Mouse (Mus musculus): Measurements from ENCODE around the gene Plekhh2. TPM values are rescaled to one million over a fixed set of nuclear protein-coding genes. Genes with fewer than 3 reads are reported as not detected.

Plekhh2 gene
- polyA plus RNA-seq, 1 experiment from 2014 or later, result 0.31 TPM

DNA sequence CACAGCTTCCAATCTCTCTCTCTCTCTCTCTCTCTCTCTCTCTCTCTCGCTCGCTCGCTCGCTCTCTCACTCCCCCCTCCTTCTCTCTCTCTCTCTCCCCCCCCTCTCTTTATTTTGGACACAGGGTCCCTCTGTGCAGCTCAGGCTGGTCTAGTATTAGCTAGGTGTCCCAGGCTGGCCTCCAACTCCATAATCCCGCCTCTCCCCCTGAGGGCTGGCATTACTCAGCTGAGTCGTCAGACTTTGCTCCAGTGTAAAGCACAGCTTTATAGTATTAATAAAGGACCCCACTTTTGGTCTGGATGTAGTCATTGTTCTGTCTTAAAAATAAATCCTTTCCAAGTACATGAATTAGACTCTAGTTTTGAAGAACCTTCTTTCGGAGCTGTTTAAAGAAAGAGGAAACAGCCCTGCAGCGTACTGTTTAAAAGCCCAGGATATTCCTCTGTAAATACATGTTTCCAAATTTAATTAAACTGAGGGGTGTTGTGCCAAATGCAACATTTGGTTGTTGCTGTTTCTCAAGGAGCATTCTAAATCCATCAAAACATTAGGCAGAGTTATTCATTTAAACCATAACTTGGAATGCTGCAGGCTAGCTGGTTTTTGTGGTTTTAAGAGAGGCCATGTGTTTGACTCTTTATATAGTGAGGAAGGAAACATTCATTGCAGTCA lies 70.2 kb downstream of the Plekhh2 start:
- ATAC-seq (no peak), DNase-seq (no peak)
- TF ChIP-seq EP300 (IDR thresholded peaks at IDR 0.05; ENCODE audit: low read depth) (no peak), CTCF (IDR thresholded peaks at IDR 0.05; ENCODE audit: low read depth) (no peak)
- Histone ChIP-seq H3K27ac (ENCODE audit: low read depth) (no peak overlapping the region), H3K27me3 (ENCODE audit: insufficient read depth, low read length) (no peaks in the 10 kb centered on the region), H3K9me3 (ENCODE audit: low read length) (no peaks in the 10 kb centered on the region), H3K4me2 (ENCODE audit: low read depth, low read length) (no peak overlapping the region), H3K4me1 (ENCODE audit: insufficient read depth) (no peaks in the 10 kb centered on the region), H3K9ac (replicated peaks) (no peak overlapping the region), H3K4me3 (ENCODE audit: low read depth, low read length) (no peak overlapping the region), H3K36me3 (replicated peaks; ENCODE audit: insufficient read depth, low read length) (no peaks in the 10 kb centered on the region)
- 65% methylated on average over 8 of the region's 8 CpGs for WGBS (ENCODE audit: insufficient replicate concordance)

DNA sequence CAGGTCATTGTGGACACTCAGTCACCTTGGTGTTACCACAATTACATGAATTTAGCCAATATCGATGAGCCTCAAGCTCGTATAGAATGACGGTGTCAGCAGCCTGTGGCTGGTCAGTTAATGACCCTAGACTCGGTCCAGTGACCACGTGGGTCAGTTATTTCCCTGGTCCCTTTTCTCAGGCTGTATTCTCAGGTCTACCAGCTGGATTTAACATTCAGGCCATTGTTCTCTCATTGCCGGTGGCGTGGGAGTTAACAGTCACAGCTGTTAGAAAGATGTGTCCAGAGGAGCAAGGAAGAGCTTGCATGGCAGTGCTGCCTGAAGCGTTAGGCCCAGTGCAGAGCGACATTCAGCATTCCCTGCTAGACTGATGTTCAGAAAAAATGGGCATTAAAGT lies 72.4 kb downstream of the Plekhh2 start:
- H3K9ac ChIP-seq (replicated peaks), result no peak overlapping the region
- no peak for TF ChIP-seq EP300 (IDR thresholded peaks at IDR 0.05; ENCODE audit: low read depth)
- no peak for TF ChIP-seq CTCF (IDR thresholded peaks at IDR 0.05; ENCODE audit: low read depth)
- no peak for DNase-seq
- WGBS (ENCODE audit: insufficient replicate concordance), result 80% methylated on average over 9 of the region's 9 CpGs
- no peaks in the 10 kb centered on the region for H3K36me3 ChIP-seq (replicated peaks; ENCODE audit: insufficient read depth, low read length)
- H3K9me3 ChIP-seq (ENCODE audit: low read length), result no peaks in the 10 kb centered on the region
- H3K4me3 ChIP-seq (ENCODE audit: low read depth, low read length), result no peak overlapping the region
- no peak overlapping the region for H3K27ac ChIP-seq (ENCODE audit: low read depth)
- H3K27me3 ChIP-seq (ENCODE audit: insufficient read depth, low read length), result no peaks in the 10 kb centered on the region
- no peak overlapping the region for H3K4me2 ChIP-seq (ENCODE audit: low read depth, low read length)
- no peaks in the 10 kb centered on the region for H3K4me1 ChIP-seq (ENCODE audit: insufficient read depth)
- no peak for ATAC-seq

DNA sequence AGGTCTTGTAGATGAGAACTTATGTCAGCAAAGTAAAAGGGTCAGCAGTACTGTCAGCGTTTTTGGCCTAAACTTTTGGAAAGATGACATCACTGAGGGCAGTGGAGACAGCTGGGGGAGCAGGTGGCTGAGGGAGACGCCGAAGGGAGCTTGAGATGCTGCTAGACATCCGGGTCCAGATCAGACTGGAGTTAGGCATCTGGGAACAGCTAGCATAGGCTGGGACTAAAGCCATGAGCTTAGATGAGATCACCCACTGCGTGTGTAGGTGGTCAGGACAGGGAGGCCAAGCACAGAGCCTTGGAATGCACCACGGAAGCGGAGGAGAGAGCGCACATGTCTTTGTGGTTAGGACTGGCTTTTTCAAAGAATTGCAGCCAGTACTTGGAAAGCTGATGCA lies 73.4 kb downstream of the Plekhh2 start:
- 71% methylated on average over 8 of the region's 8 CpGs for WGBS (ENCODE audit: insufficient replicate concordance)
- Histone ChIP-seq H3K27ac (ENCODE audit: low read depth) (no peak overlapping the region), H3K4me1 (ENCODE audit: insufficient read depth) (no peaks in the 10 kb centered on the region), H3K9ac (replicated peaks) (no peak overlapping the region), H3K4me3 (ENCODE audit: low read depth, low read length) (no peak overlapping the region), H3K9me3 (ENCODE audit: low read length) (no peaks in the 10 kb centered on the region), H3K27me3 (ENCODE audit: insufficient read depth, low read length) (no peaks in the 10 kb centered on the region), H3K4me2 (ENCODE audit: low read depth, low read length) (no peak overlapping the region), H3K36me3 (replicated peaks; ENCODE audit: insufficient read depth, low read length) (no peaks in the 10 kb centered on the region)
- TF ChIP-seq EP300 (IDR thresholded peaks at IDR 0.05; ENCODE audit: low read depth), result no peak
- no peak for TF ChIP-seq CTCF (IDR thresholded peaks at IDR 0.05; ENCODE audit: low read depth)
- ATAC-seq, result no peak
- DNase-seq, result no peak

DNA sequence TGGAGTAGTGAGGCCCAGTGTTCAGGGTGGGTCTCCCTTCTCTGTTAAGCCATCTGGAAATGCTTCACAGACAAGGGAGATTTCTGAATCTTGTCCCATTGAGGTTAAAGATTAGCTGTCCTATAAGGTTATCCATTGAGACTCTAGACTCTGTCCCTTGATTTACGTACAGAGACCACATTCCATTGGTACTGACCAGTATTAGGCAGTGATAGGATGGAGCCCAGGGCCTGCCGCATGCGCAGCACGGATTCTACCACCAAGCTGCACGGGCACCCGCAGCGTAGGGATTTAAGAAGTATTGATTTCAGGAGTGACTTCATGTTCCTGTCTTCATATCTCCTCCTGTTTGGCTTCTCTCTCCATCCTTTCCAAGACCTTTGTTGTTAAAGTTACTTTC lies 78.4 kb downstream of the Plekhh2 start:
- H3K4me3 ChIP-seq (ENCODE audit: low read depth, low read length), result no peak overlapping the region
- no peak for ATAC-seq
- no peak overlapping the region for H3K9ac ChIP-seq (replicated peaks)
- no peak for DNase-seq
- H3K36me3 ChIP-seq (replicated peaks; ENCODE audit: insufficient read depth, low read length), result no peaks in the 10 kb centered on the region
- H3K27ac ChIP-seq (ENCODE audit: low read depth), result no peak overlapping the region
- 92% methylated on average over 7 of the region's 7 CpGs for WGBS (ENCODE audit: insufficient replicate concordance)
- TF ChIP-seq EP300 (IDR thresholded peaks at IDR 0.05; ENCODE audit: low read depth), result no peak
- no peak overlapping the region for H3K4me2 ChIP-seq (ENCODE audit: low read depth, low read length)
- no peaks in the 10 kb centered on the region for H3K27me3 ChIP-seq (ENCODE audit: insufficient read depth, low read length)
- no peaks in the 10 kb centered on the region for H3K4me1 ChIP-seq (ENCODE audit: insufficient read depth)
- H3K9me3 ChIP-seq (ENCODE audit: low read length), result no peaks in the 10 kb centered on the region

DNA sequence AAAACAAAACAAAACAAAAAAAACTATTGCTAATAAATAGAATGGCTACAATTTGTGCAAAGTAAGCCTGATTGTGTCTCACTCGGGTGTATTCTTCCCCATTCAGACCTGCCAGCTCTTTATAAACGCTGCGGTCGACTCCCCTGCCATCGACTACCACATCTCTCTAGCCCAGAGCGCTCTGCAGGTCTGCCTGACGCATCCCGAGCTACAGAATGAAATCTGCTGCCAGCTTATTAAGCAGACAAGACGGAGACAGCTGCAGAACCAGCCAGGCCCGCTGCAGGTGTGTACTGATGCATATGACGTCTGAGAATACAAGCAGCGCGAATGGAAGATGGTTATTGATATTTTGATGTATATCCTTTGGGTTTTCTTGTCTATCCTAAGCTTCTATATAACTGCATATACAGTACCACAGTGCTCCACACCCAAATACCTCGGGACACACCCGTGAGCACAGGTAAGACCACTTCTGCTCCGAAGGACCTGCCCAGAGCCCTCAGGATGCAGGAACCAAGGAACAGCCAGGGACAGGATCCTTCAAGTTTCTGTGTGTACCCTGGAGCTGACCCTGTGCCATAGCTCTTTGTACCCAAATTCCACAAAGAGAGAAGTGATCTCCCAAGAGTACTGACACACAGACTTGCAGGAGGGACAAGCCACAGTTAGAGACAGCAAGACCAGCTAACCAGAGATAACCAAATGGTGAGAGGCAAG lies 79.9 kb downstream of the Plekhh2 start:
- no peaks in the 10 kb centered on the region for H3K27me3 ChIP-seq (ENCODE audit: insufficient read depth, low read length)
- H3K4me3 ChIP-seq (ENCODE audit: low read depth, low read length), result no peak overlapping the region
- no peak for ATAC-seq
- TF ChIP-seq EP300 (IDR thresholded peaks at IDR 0.05; ENCODE audit: low read depth), result no peak
- TF ChIP-seq CTCF (IDR thresholded peaks at IDR 0.05; ENCODE audit: low read depth), result no peak
- DNase-seq, result no peak
- WGBS (ENCODE audit: insufficient replicate concordance), result 77% methylated on average over 16 of the region's 16 CpGs
- H3K4me2 ChIP-seq (ENCODE audit: low read depth, low read length), result no peak overlapping the region
- H3K36me3 ChIP-seq (replicated peaks; ENCODE audit: insufficient read depth, low read length), result no peaks in the 10 kb centered on the region
- no peaks in the 10 kb centered on the region for H3K9me3 ChIP-seq (ENCODE audit: low read length)
- no peak overlapping the region for H3K27ac ChIP-seq (ENCODE audit: low read depth)
- no peaks in the 10 kb centered on the region for H3K4me1 ChIP-seq (ENCODE audit: insufficient read depth)
- no peak overlapping the region for H3K9ac ChIP-seq (replicated peaks)

DNA sequence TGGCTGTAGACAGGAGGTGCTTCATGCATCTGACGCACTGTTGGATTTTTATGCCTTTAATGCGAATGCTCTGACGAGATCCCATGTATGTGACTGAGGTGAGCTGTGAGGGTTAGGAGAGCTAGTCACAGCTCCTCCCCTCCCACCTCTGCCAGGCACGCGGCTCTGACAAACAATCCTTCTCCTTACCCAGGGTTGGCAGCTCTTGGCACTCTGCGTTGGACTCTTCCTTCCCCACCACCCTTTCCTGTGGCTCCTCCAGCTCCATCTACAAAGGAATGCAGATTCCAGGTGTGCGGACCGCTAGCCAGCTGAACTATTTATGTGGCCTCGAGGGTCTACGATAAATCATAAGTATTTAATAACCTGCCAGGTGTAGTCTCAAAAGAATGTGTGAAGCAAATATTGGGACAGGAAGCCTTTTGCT lies 84.3 kb downstream of the Plekhh2 start:
- DNase-seq (no peak), ATAC-seq (no peak)
- no peak overlapping the region for H3K27ac ChIP-seq (ENCODE audit: low read depth)
- no peaks in the 10 kb centered on the region for H3K9me3 ChIP-seq (ENCODE audit: low read length)
- no peak overlapping the region for H3K9ac ChIP-seq (replicated peaks)
- H3K27me3 ChIP-seq (ENCODE audit: insufficient read depth, low read length), result no peaks in the 10 kb centered on the region
- H3K36me3 ChIP-seq (replicated peaks; ENCODE audit: insufficient read depth, low read length), result no peaks in the 10 kb centered on the region
- H3K4me2 ChIP-seq (ENCODE audit: low read depth, low read length), result no peak overlapping the region
- TF ChIP-seq CTCF (IDR thresholded peaks at IDR 0.05; ENCODE audit: low read depth) (no peak), EP300 (IDR thresholded peaks at IDR 0.05; ENCODE audit: low read depth) (no peak)
- 60% methylated on average over 10 of the region's 10 CpGs for WGBS (ENCODE audit: insufficient replicate concordance)
- peaks cover 4% of the 10 kb centered on the region for H3K4me1 ChIP-seq (ENCODE audit: insufficient read depth)
- H3K4me3 ChIP-seq (ENCODE audit: low read depth, low read length), result no peak overlapping the region
